Mouse (Mus musculus) limb, embryonic 11.5 days (tissue): ENCODE data around the gene Astn2. TPM values are rescaled to one million over a fixed set of nuclear protein-coding genes. Genes with fewer than 3 reads are reported as not detected.

ENCODE experiments used
- ATAC-seq: fragments of 200-750 bp; cut with Nextera tagmentation; 2 replicates; pipeline ENCODE4 v1.8.0; 2017; ENCODE audit warnings: low read depth; ENCODE audit not compliant: insufficient number of reproducible peaks, low FRiP score, low TSS enrichment
- DNase-seq: peaks from one replicate; pipeline ENCODE4 v3.0.0-alpha.2; 2015; ENCODE audit warnings: low spot score
- H3K27ac ChIP-seq: fragments of 300-500 bp; sonication (generic); replicated peaks from 2 replicates; pipeline ENCODE4 v1.5.1; 2014; ENCODE audit warnings: low read depth, mild to moderate bottlenecking, low read length
- H3K27me3 ChIP-seq: fragments of 300-500 bp; sonication (generic); 2 replicates; pipeline ENCODE4 v1.6.1; 2014; ENCODE audit warnings: mild to moderate bottlenecking, low read length, mixed read lengths; ENCODE audit not compliant: control insufficient read depth, insufficient read depth
- H3K36me3 ChIP-seq: fragments of 300-500 bp; sonication (generic); 2 replicates; pipeline ENCODE4 v1.6.1; 2014; ENCODE audit warnings: mild to moderate bottlenecking, low read length, moderate library complexity, mixed read lengths; ENCODE audit not compliant: control insufficient read depth, insufficient read depth
- H3K4me1 ChIP-seq: fragments of 300-500 bp; sonication (generic); 2 replicates; pipeline ENCODE4 v1.6.1; 2014; ENCODE audit warnings: low read length, mixed read lengths; ENCODE audit not compliant: control insufficient read depth, insufficient read depth
- H3K4me2 ChIP-seq: fragments of 300-500 bp; sonication (generic); 2 replicates; pipeline ENCODE4 v1.6.1; 2014; ENCODE audit warnings: low read depth, mild to moderate bottlenecking, moderate library complexity; ENCODE audit not compliant: severe bottlenecking
- H3K4me3 ChIP-seq: fragments of 300-500 bp; sonication (generic); 2 replicates; pipeline ENCODE4 v1.5.1; 2014; ENCODE audit warnings: low read depth, low read length
- H3K9ac ChIP-seq: fragments of 300-500 bp; sonication (generic); 2 replicates; pipeline ENCODE4 v1.6.1; 2014; ENCODE audit warnings: mild to moderate bottlenecking, low read length
- H3K9me3 ChIP-seq: fragments of 300-500 bp; sonication (generic); 2 replicates; pipeline ENCODE4 v1.6.1; 2016; ENCODE audit warnings: low read length; ENCODE audit not compliant: control insufficient read depth
- WGBS: fragments of 180-500 bp; shearing (Covaris S2); extraction: QIAGEN DNeasy Blood & Tissue Kit; methylation state at CpG from one replicate; pipeline ENCODE4 v1.1.7; 2014; 5-methylcytosine and 5-hydroxymethylcytosine counted together
- polyA plus RNA-seq: library from polyadenylated mRNA; unstranded; fragments of >200 nt; fragmentation: Nextera tagmentation; extraction: Ambion mirVana; gene quantifications from 2 replicates; pipeline ENCODE4 v1.2.1, GENCODE M21; 2014

The Astn2 gene
- polyA plus RNA-seq, 1 experiment from 2014 or later = 0.47 TPM

- Histone ChIP-seq H3K9ac (no peak overlapping the region), H3K4me3 (peak overlapping the region; percentile 54), H3K27me3 (peaks cover 15% of the 10 kb centered on the region), H3K36me3 (no peaks in the 10 kb centered on the region), H3K9me3 (no peaks in the 10 kb centered on the region), H3K4me1 (peaks cover 4% of the 10 kb centered on the region; the same call in 1 of the 2 replicates), H3K4me2 (peak overlapping the region; percentile 97), H3K27ac (no peak overlapping the region)
- ATAC-seq (no peak), DNase-seq (peak; percentile 68)
- 0% methylated on average over 24 of the region's 24 CpGs for WGBS
These were observed 1.8 kb downstream of the Astn2 start for GRCm38 (mm10) chr4:66402611-66403010.

DNA sequence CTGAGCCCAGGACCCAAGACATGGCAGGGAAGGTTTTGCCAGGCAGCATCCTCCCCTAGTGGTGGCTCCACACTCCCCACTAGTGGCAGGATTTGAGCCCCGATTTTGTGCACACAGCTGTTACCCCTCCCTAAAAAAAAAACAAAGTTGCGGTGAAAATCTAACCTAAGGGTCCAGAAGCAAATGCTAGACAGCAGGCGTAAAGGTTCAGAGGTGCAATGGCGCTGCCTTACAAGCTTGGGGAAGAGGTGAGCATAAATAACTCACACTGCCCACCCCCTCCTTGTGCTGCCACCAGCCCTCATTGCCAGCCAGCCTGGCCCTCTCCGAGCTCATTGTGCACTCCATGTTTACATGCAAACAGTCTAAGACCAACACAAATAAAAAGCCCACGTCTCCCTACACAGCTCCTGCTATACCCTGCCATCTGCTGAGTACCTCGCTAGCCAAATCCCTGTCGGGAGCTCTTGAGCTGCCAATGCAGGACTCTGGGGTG lies 3.2 kb downstream of the Astn2 start:
- H3K4me2 ChIP-seq = no peak overlapping the region
- no peaks in the 10 kb centered on the region for H3K36me3 ChIP-seq
- H3K27ac ChIP-seq = no peak overlapping the region
- 21% methylated on average over 8 of the region's 8 CpGs for WGBS
- no peaks in the 10 kb centered on the region for H3K9me3 ChIP-seq
- no peak overlapping the region for H3K9ac ChIP-seq
- peaks cover 4% of the 10 kb centered on the region; the same call in 1 of the 2 replicates for H3K4me1 ChIP-seq
- H3K27me3 ChIP-seq = peaks cover 15% of the 10 kb centered on the region
- no peak overlapping the region for H3K4me3 ChIP-seq
- DNase-seq (peak; percentile 29), ATAC-seq (no peak)

DNA sequence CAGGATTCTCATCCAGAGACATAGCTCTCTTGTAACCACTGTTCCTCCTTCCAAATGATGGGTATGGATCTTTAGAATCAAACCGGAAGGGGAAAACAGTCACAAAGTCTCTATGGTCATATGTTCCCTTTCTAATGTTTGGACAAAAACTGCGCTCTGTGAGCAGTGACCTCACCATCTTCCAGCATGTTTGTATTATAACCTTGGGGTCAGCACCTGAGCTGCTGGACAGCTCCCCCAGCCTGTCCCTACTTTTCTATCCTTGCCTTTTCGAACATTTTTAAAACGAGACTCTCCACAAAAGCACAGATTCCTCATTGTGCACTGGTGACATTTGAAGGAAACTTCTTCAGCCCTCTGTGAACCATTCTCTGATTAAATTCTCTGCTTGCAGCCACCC lies 5.3 kb downstream of the Astn2 start:
- ATAC-seq (no peak), DNase-seq (peak; percentile 72)
- Histone ChIP-seq H3K27me3 (peaks cover 11% of the 10 kb centered on the region; the same call in 1 of the 2 replicates), H3K4me2 (no peak overlapping the region), H3K36me3 (no peaks in the 10 kb centered on the region), H3K27ac (no peak overlapping the region), H3K9me3 (no peaks in the 10 kb centered on the region), H3K4me3 (no peak overlapping the region), H3K4me1 (peaks cover 4% of the 10 kb centered on the region; the same call in 1 of the 2 replicates), H3K9ac (no peak overlapping the region)
- 55% methylated on average over 4 of the region's 4 CpGs for WGBS

DNA sequence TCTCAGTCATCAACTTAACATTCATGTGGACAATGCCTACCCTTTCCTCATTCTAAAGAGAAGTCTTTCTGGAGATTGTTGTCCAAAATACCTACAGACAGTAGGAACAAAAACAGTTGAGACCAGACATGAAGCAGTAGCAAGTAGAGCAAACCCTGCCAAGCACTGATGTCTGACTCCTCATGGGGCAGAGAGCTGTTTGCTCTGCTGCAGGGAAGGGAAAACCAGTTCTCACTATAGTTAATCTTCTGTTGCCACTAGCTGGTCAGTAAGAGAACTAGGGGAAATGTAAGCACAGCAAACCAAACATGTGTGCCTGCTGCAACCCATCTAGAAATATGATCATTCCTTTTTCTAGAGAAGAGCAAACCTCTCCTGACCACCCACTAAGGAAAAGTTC lies 7.2 kb downstream of the Astn2 start:
- H3K4me1 ChIP-seq = no peaks in the 10 kb centered on the region
- DNase-seq (no peak), ATAC-seq (no peak)
- H3K9ac ChIP-seq = no peak overlapping the region
- H3K27me3 ChIP-seq = peaks cover 4% of the 10 kb centered on the region; the same call in 1 of the 2 replicates
- H3K4me3 ChIP-seq = no peak overlapping the region
- H3K27ac ChIP-seq = no peak overlapping the region
- no peaks in the 10 kb centered on the region for H3K9me3 ChIP-seq
- no peak overlapping the region for H3K4me2 ChIP-seq
- H3K36me3 ChIP-seq = no peaks in the 10 kb centered on the region

DNA sequence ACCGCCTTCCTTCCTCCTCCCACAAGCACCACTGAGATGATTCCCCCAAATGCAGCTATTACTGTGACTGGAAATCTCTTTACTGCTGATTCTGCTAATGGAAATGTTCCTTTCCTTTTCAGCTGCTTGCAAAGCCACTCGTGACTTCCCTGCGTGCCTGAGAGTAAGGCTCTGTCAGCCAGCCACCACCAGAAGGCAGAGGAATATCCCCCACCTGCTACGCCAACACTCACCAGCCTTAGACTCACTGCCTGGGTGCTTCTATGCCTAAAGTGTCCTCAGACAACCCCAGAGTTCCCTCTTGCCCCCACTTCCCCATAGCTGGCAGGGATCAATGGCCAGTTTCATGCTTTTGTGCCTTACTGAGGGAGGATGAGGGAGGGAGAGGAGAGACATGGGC lies 11.1 kb downstream of the Astn2 start:
- DNase-seq = no peak
- Histone ChIP-seq H3K9ac (no peak overlapping the region), H3K9me3 (no peaks in the 10 kb centered on the region), H3K4me2 (no peak overlapping the region), H3K27ac (no peak overlapping the region), H3K36me3 (no peaks in the 10 kb centered on the region), H3K4me3 (no peak overlapping the region), H3K4me1 (no peaks in the 10 kb centered on the region), H3K27me3 (no peaks in the 10 kb centered on the region)
- 69% methylated on average over 4 of the region's 4 CpGs for WGBS
- ATAC-seq = no peak

GRCm38 (mm10) chr4:66390480-66390879 lies 13.9 kb downstream of the Astn2 start:
- DNase-seq (no peak), ATAC-seq (no peak)
- Histone ChIP-seq H3K4me3 (no peak overlapping the region), H3K9me3 (no peaks in the 10 kb centered on the region), H3K27me3 (no peaks in the 10 kb centered on the region), H3K36me3 (no peaks in the 10 kb centered on the region), H3K4me1 (no peaks in the 10 kb centered on the region), H3K27ac (no peak overlapping the region), H3K4me2 (no peak overlapping the region), H3K9ac (no peak overlapping the region)
- 31% methylated on average over 4 of the region's 4 CpGs for WGBS

DNA sequence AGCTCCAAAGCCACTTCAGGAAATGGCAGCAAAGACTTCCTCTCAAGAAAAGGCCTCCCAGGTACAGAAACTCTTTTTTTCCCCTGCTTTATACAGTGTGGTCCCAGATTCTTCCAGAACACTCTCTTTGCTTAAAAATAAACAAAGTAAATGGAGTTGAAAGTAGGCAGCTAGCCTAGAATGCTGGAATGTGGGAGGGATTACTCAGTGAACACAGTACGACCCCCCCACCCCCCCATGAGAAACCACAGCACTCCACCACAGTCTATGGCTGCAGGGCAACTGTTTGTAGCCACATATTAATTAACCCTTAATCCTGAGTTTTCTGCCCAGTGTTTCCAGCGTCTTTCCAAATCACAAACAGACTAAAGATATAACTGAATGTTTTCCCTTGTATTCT lies 25.8 kb downstream of the Astn2 start:
- Histone ChIP-seq H3K36me3 (no peaks in the 10 kb centered on the region), H3K27ac (no peak overlapping the region), H3K9ac (no peak overlapping the region), H3K4me3 (no peak overlapping the region), H3K4me1 (no peaks in the 10 kb centered on the region), H3K27me3 (no peaks in the 10 kb centered on the region), H3K9me3 (no peaks in the 10 kb centered on the region), H3K4me2 (no peak overlapping the region)
- ATAC-seq (no peak), DNase-seq (no peak)
- WGBS = 11% methylated on average over 2 of the region's 2 CpGs

GRCm38 (mm10) chr4:66370557-66371071 lies 33.8 kb downstream of the Astn2 start:
- no peak for DNase-seq
- 67% methylated on average over 3 of the region's 3 CpGs for WGBS
- no peak for ATAC-seq
- no peak overlapping the region for H3K4me2 ChIP-seq
- no peaks in the 10 kb centered on the region for H3K27me3 ChIP-seq
- H3K9ac ChIP-seq = no peak overlapping the region
- H3K4me1 ChIP-seq = 0 out of 2 replicates have a peak, but pooled peaks cover under 1% of the 10 kb centered on the region
- H3K9me3 ChIP-seq = no peaks in the 10 kb centered on the region
- H3K27ac ChIP-seq = no peak overlapping the region
- no peak overlapping the region for H3K4me3 ChIP-seq
- no peaks in the 10 kb centered on the region for H3K36me3 ChIP-seq

GRCm38 (mm10) chr4:66365500-66365899 lies 38.9 kb downstream of the Astn2 start:
- H3K27ac ChIP-seq = no peak overlapping the region
- ATAC-seq (0 out of 2 replicates have a peak, but pooled peaks have one; percentile 57), DNase-seq (peak; percentile 58)
- 11% methylated on average over 1 of the region's 1 CpGs for WGBS
- H3K4me2 ChIP-seq = no peak overlapping the region
- H3K4me1 ChIP-seq = 0 out of 2 replicates have a peak, but pooled peaks cover 4% of the 10 kb centered on the region
- no peak overlapping the region for H3K9ac ChIP-seq
- no peak overlapping the region for H3K4me3 ChIP-seq
- H3K36me3 ChIP-seq = no peaks in the 10 kb centered on the region
- no peaks in the 10 kb centered on the region for H3K27me3 ChIP-seq
- H3K9me3 ChIP-seq = no peaks in the 10 kb centered on the region
